Mouse (Mus musculus): Measurements from ENCODE around the gene Caps2. TPM values are rescaled to one million over a fixed set of nuclear protein-coding genes. Genes with fewer than 3 reads are reported as not detected.
"Not testable (repeated sequence)": the region's sequence is repeated elsewhere in the genome, so short reads cannot be mapped to it uniquely, and the experiment has no call there.

Caps2 gene
- total RNA-seq (2021) = not detected
- long read RNA-seq, experiment 1 = 0 reads
- long read RNA-seq, experiment 2 = 0 reads

DNA sequence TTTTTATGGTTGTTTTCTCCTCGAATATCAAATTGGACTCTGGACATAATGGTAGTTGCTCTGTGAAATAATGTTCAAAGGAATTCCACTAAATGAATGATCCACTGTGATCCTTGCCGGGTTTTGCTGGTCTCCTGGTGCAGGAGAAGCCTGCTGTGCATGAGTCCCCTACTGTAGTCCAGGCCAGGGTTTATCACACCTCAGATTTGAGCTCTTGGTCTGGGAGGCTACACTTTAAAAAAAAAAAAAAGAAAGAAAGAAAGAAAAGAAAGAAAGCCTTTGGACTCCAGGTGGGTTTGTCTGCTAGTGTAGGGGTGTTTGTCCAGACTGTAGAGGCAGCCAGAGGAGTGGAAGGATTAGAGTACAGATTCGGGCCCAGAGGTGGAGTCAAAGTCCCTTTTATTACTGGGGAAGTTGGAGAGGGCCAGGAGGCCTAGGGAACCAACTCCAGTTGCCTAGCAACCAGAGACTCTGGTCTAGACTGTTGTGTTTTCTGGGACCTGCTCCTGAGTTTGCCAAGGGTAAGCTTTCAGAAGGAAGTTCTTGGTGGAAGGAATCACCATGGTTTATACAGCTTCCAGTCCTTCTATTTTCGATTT lies at the start of gene Caps2:
TSS of gene Caps2 (plus strand) at position 454 of the 599 bp plus-strand sequence.
- no peak for DNase-seq (ENCODE audit: low spot score)

DNA sequence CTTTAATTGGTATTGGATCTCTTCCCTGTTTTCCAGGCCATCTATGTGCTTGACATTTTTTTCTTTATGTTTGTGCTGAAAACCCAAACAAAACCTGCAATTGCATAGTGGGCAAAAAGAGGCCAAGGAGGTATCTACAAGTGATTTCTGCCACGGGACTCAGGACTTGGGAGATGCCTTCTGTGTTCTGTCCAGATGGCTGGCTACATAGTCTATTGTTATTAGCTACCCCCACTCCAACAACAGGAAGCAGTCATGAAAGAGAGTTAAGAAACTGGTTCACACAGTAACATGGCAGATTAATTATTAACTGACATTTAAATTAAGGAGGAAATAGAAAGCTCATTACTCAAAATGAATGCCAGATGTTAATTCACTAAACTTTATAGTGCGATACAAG lies 38.3 kb upstream of the Caps2 start:
- DNase-seq (ENCODE audit: low spot score) = not testable (repeated sequence)

GRCm38 (mm10) chr10:112127682-112128230 lies 35.7 kb upstream of the Caps2 start:
- not testable (repeated sequence) for DNase-seq (ENCODE audit: low spot score)

GRCm38 (mm10) chr10:112132194-112132593 lies 31.2 kb upstream of the Caps2 start:
- DNase-seq (ENCODE audit: low spot score) = no peak

- no peak for DNase-seq (ENCODE audit: low spot score)
Measured at GRCm38 (mm10) chr10:112138050-112138870, 25.2 kb upstream of the Caps2 start.

DNA sequence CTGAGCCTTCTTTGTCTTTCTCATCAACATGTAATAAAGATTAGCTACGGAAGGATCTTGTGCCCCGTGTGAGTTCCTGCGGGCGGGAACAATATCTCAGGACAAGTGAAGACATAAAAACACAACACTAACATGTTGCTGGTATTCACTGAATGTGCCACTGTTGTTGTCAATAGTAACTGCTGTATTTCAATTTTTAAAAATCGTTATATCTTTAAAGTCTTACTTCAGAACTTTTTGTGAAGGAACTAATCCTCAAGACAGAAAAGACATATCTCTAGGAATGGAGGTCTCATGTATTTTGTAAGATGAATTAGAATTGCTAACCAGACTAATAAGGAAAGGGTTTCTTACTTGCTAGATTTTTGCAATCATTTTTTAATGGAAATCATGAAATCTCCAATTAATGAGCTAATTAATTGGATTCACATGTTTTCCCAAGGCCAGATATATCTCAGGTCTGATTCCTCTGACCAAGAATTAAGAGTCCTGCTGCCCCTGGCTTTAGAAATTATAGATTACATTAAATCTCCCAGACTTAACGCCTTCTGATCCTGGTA lies 24.5 kb upstream of the Caps2 start:
- DNase-seq (ENCODE audit: low spot score) = no peak

DNA sequence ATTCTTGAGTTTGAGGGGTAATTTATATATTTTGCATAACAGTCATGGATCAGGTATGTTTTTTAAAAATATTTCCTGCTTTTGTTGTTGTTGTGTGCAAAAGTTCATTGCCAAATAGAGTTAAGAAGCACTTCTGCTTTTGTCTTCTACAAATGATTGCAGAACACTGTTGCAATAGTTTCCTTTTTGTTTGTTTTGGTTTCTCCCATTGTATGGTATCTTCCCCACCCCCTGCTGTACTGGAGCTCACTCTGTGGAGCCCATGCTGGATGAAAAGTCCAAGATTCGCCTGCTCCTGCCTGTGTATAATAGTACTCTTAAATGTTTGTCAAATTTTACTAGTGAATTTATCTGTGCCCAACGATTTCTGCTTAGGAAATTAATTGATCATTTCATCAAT lies 23.6 kb upstream of the Caps2 start:
- no peak for DNase-seq (ENCODE audit: low spot score)

DNA sequence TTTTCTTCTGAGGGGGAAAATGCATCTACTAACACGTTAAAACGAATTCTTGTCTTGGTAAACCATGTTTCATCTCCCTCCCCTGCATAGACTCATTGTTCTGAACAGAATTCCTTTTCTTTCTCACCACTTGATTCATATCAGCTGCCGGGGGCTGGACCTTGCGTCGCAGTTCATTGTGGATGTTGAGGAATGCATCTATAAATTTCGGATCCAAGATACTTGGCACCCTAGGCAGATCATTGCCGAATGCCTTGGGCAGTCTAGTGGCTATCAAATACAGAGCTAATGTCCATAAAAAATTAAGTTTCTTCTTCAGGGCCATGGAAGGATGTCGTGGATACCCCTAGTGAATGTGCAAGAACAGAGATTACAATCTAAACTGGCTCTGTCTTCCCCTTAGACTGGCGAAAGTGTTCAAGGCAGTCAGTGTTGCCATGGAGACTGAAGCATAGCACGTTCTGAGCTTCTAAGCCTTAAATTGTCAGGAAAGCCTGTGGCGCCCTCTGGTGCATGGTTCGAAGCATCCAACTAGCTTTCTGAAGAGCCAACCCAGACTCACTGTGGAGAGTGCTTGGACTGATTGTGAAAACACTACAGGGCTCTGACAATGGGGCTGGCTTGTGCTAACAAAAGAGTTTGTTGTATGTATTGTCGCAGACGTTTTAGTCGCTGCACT lies 3.4 kb upstream of the Caps2 start, which contains the start of gene Glipr1l3:
TSS of gene Glipr1l3 (minus strand) at position 446 of the 679 bp plus-strand sequence.
- peak; percentile 7 for DNase-seq (ENCODE audit: low spot score)

GRCm38 (mm10) chr10:112177027-112177426 lies 13.6 kb downstream of the Caps2 start:
- DNase-seq (ENCODE audit: low spot score) = not testable (repeated sequence)

DNA sequence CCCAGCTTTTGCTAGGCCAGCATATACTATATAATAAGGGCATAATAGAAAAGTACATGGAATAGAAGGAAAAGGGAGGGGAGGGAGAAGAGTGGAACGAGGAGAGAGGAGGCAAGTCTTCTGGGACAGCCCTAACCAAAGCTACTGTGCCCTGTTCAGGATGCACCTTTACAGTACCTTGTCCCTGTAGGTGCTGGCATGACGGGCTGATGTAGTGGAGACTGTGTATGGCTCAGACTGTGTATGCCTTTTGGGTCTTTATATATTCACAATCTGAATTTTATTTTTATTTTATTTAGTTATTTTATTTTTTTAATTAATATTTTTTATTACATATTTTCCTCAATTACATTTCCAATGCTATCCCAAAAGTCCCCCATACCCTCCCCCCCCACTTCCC lies 30.5 kb downstream of the Caps2 start:
- not testable (repeated sequence) for DNase-seq (ENCODE audit: low spot score)

- DNase-seq (ENCODE audit: low spot score) = no peak
Measured at GRCm38 (mm10) chr10:112203463-112203862, 40.0 kb downstream of the Caps2 start.

DNA sequence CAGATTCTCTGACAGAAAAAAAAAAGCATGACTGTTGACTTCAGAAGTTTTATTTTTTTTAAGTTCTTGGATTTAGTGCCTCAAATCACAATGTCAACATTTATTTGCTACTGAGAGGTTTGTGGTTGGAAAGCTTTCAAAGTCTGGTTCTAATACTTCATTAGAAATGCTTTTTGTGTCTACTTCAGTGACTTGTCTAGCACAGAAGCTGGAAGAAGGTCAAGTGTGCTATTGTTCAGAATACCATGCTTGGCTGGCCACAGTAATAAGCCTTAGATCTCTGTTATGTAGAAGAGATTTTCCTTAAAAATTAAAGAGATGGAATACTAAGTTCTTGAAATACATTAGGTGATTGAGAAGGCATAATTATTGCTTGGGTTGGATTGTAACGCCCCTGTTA lies 63.7 kb downstream of the Caps2 start:
- no peak for DNase-seq (ENCODE audit: low spot score)

GRCm38 (mm10) chr10:112229091-112229843 lies 65.8 kb downstream of the Caps2 start:
- not testable (repeated sequence) for DNase-seq (ENCODE audit: low spot score)

DNA sequence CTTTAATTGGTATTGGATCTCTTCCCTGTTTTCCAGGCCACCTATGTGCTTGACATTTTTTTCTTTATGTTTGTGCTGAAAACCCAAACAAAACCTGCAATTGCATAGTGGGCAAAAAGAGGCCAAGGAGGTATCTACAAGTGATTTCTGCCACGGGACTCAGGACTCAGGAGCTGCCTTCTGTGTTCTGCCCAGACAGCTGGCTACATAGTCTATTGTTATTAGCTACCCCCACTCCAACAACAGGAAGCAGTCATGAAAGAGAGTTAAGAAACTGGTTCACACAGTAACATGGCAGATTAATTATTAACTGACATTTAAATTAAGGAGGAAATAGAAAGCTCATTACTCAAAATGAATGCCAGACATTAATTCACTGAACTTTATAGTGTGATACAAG lies 69.3 kb downstream of the Caps2 start:
- DNase-seq (ENCODE audit: low spot score) = not testable (repeated sequence)

- not testable (repeated sequence) for DNase-seq (ENCODE audit: low spot score)
Measured at GRCm38 (mm10) chr10:112235396-112235940, 72.0 kb downstream of the Caps2 start.

DNA sequence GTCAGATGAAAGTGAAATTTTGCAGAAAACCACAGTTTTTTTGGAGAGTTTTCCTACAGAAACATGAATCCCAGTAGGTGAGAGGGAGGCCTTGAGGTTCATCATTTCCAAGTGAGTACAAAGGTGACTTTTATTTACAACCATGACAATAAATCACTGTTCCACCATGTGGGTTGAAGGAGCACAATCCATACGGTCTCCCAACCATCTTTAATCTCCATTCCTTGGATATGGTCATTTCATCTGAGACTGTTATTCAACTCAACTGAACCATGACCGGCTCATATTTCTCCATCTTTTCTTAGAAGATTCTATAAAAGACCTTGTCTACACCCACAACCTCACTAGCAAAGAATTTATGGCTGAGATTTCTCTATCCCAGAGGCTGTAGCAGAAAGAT lies 84.9 kb downstream of the Caps2 start:
- DNase-seq (ENCODE audit: low spot score) = no peak

- no peak for DNase-seq (ENCODE audit: low spot score)
Measured at GRCm38 (mm10) chr10:112263467-112263866, 100.0 kb downstream of the Caps2 start.

Data from gastrocnemius, adult 18-20 months (tissue).